26 mouse cellular contexts compared by ENCODE assay signal in genomic region chr2:77412171-77412570, GRCm38 (mm10).
A peak's percentile ranks its signal among the peaks of the same experiment; 100 is the strongest.
DNase-seq lines count a peak whose midpoint lies in the region.
"Had no signal": no experiment of that assay in that cellular context is flagged by ENCODE, and none has a peak within 500 bp of the region (broad histone marks: within the 10 kb centered on the region; RNA-seq: fewer than 3 reads in every experiment).

No protein-coding gene starts in this region.

- intact Hi-C loops in heart, postnatal 10 days (cut with DNase I): no loop called here

- no peaks in the 10 kb centered on the region for H3K9me3 ChIP-seq in heart, embryonic 10.5 days
- H3K9me3 ChIP-seq: embryonic facial prominence, embryonic 10.5 days; embryonic facial prominence, embryonic 13.5 days; forebrain, embryonic 12.5 days; forebrain, embryonic 15.5 days; heart, embryonic 12.5 days; heart, embryonic 15.5 days had no signal

- H3K36me3 ChIP-seq in heart, embryonic 10.5 days: no peaks in the 10 kb centered on the region
- H3K36me3 ChIP-seq: embryonic facial prominence, embryonic 10.5 days; embryonic facial prominence, embryonic 13.5 days; forebrain, embryonic 12.5 days; forebrain, embryonic 15.5 days; G1E; heart, embryonic 12.5 days; heart, embryonic 15.5 days had no signal

- H3K4me1 ChIP-seq in heart, embryonic 10.5 days: peaks cover 10% of the 10 kb centered on the region; the same call in 1 of the 2 replicates
- H3K4me1 ChIP-seq: embryonic facial prominence, embryonic 10.5 days; embryonic facial prominence, embryonic 13.5 days; forebrain, embryonic 12.5 days; forebrain, embryonic 15.5 days; heart, embryonic 12.5 days; heart, embryonic 15.5 days had no signal

- H3K4me3 ChIP-seq in heart, embryonic 10.5 days: no peak overlapping the region
- H3K4me3 ChIP-seq: embryonic facial prominence, embryonic 10.5 days; embryonic facial prominence, embryonic 13.5 days; erythroblast, embryonic 14.5 days; forebrain, embryonic 12.5 days; forebrain, embryonic 15.5 days; heart, embryonic 12.5 days; heart, embryonic 15.5 days had no signal

- peak; percentile 61 for DNase-seq in heart, embryonic 10.5 days (ENCODE audit: low spot score)
- no peak for DNase-seq in heart, postnatal 10 days
- peak; percentile 52 for DNase-seq in ES-CJ7 (ENCODE audit: low read depth, low spot score)
- DNase-seq in ZHBTc4 (ENCODE audit: low read depth, low spot score): peak; percentile 22
- no peak for DNase-seq in embryo, embryonic 11 days
- no peak for DNase-seq in lung, postnatal 25 days (ENCODE audit: low spot score)
- DNase-seq: adrenal gland, postnatal 10 days; adrenal gland, postnatal 36 days; cerebellum, adult 18-20 months; cerebellum, adult 9-10 months; cerebellum, postnatal 25 days; gastrocnemius, postnatal 10 days; heart, adult 11 months; heart, postnatal 14 days; heart, postnatal 4 days; kidney, adult 18-20 months had no signal

- no peaks in the 10 kb centered on the region for H3K27me3 ChIP-seq in heart, embryonic 10.5 days (ENCODE audit: insufficient read depth, poor library complexity, severe bottlenecking)
- H3K27me3 ChIP-seq: embryonic facial prominence, embryonic 13.5 days; forebrain, embryonic 12.5 days; forebrain, embryonic 15.5 days; heart, embryonic 12.5 days; heart, embryonic 15.5 days had no signal

- no peak overlapping the region for H3K27ac ChIP-seq in heart, embryonic 10.5 days
- H3K27ac ChIP-seq: embryonic facial prominence, embryonic 10.5 days; embryonic facial prominence, embryonic 13.5 days; forebrain, embryonic 12.5 days; forebrain, embryonic 15.5 days; heart, embryonic 15.5 days; hindbrain, embryonic 14.5 days; hindbrain, postnatal 0 days had no signal

- WGBS in heart, embryonic 10.5 days: 84% methylated on average over 9 of the region's 9 CpGs

Comparison
In these comparisons a context has a peak if more than half of its experiments do, and no peak if none do; other contexts are left out.
1. DNase-seq: peak in heart, embryonic 10.5 days (single experiment), ES-CJ7 (single experiment) and ZHBTc4 (single experiment); none in heart, postnatal 10 days (0 of 2), embryo, embryonic 11 days (single experiment) and lung, postnatal 25 days (single experiment).